Mouse (Mus musculus) liver, adult 2 months (tissue): ENCODE measurements around the gene Ppara. TPM values are rescaled to one million over a fixed set of nuclear protein-coding genes. Genes with fewer than 3 reads are reported as not detected.
A peak's percentile ranks its signal among the peaks of the same experiment; 100 is the strongest.

Experiments used
- DNase-seq: peaks from one replicate; pipeline ENCODE4 v3.0.0-alpha.2; 2011; ENCODE audit warnings: low read depth, low spot score; ENCODE audit errors: extremely low read depth
- H3K27ac ChIP-seq: fragments of 200-500 bp; replicated peaks from 2 replicates; pipeline ENCODE4 v1.5.1; 2012; ENCODE audit warnings: low read depth, mild to moderate bottlenecking, control low read depth, inconsistent platforms, low read length; ENCODE audit not compliant: insufficient read depth
- H3K27me3 ChIP-seq: fragments of 200-500 bp; 2 replicates; pipeline ENCODE4 v1.6.1; 2012; ENCODE audit warnings: mild to moderate bottlenecking, moderate library complexity, low read length, inconsistent platforms; ENCODE audit not compliant: control insufficient read depth, insufficient read depth
- H3K36me3 ChIP-seq: fragments of 200-500 bp; 2 replicates; pipeline ENCODE4 v1.6.1; 2012; ENCODE audit warnings: low read length, inconsistent platforms; ENCODE audit not compliant: control insufficient read depth, insufficient read depth
- H3K4me1 ChIP-seq: fragments of 200-500 bp; 2 replicates; pipeline ENCODE4 v1.6.1; 2011; ENCODE audit warnings: low read length; ENCODE audit not compliant: control insufficient read depth, insufficient read depth
- H3K4me3 ChIP-seq: fragments of 200-500 bp; 2 replicates; pipeline ENCODE4 v1.5.1; 2011; ENCODE audit warnings: low read depth, mild to moderate bottlenecking, control low read depth, low read length, moderate library complexity; ENCODE audit not compliant: insufficient read depth
- H3K79me2 ChIP-seq: fragments of 200-500 bp; 2 replicates; pipeline ENCODE4 v1.6.1; 2012; ENCODE audit warnings: inconsistent platforms, mild to moderate bottlenecking, low read length, moderate library complexity; ENCODE audit not compliant: control insufficient read depth, insufficient read depth
- H3K9ac ChIP-seq: fragments of 200-500 bp; 2 replicates; pipeline ENCODE4 v1.6.1; 2012; ENCODE audit warnings: low read depth, mild to moderate bottlenecking, control low read depth, inconsistent platforms, low read length
- CTCF ChIP-seq: fragments of 200-500 bp; IDR thresholded peaks from 2 replicates; pipeline ENCODE4 v1.5.1; 2011; ENCODE audit warnings: low read depth, low read length, control low read depth
- POLR2A ChIP-seq: fragments of 200-500 bp; IDR thresholded peaks from 2 replicates; pipeline ENCODE4 v1.6.1; 2011; ENCODE audit warnings: low read length, control low read depth; ENCODE audit not compliant: insufficient read depth; ENCODE audit errors: extremely low read depth
- WGBS: fragments of 180-500 bp; shearing (Covaris S2); methylation state at CpG from one replicate; pipeline ENCODE4 v1.1.7; 2018; 5-methylcytosine and 5-hydroxymethylcytosine counted together
- polyA plus RNA-seq: library from polyadenylated mRNA; depleted of rRNA; stranded (reverse); fragments of >200 nt; gene quantifications from 2 replicates; pipeline ENCODE4 v1.2.3, GENCODE M21; 2012
- total RNA-seq: library from RNA; depleted of rRNA; stranded (reverse); fragments of >200 nt; gene quantifications from 2 replicates; pipeline ENCODE4 v1.2.3, GENCODE M21; 2014

Ppara gene
- total and polyA plus RNA-seq, 2 experiments, result 36.2 to 184 TPM

DNA sequence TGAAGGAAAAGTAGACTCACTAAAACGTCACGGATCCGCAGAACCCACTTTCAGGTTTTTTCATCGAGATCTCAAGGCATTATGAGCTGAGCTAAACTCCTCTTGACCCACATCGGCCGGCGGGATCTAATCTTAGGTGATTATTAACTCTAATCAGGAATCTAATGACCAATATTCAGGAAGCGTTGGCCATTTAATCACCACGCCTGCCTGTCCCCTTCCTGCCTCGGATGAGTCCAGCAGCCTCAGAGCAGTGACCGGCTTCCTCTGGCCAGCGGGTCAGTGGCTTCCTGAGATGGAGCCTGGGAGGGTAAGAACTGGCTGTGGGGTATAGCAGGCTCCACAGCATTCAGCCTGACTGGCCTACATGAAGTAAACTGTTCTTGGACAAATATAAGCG, 11.9 kb downstream of the Ppara start:
- DNase-seq, result peak; percentile 77
- Histone ChIP-seq H3K79me2 (peaks cover 60% of the 10 kb centered on the region), H3K36me3 (peaks cover 31% of the 10 kb centered on the region), H3K27ac (peak overlapping the region; percentile 86), H3K9ac (peak overlapping the region; percentile 67), H3K4me1 (peaks cover 61% of the 10 kb centered on the region), H3K27me3 (no peaks in the 10 kb centered on the region), H3K4me3 (no peak overlapping the region)
- TF ChIP-seq CTCF (no peak), POLR2A (no peak)
- 9% methylated on average over 13 of the region's 13 CpGs for WGBS

DNA sequence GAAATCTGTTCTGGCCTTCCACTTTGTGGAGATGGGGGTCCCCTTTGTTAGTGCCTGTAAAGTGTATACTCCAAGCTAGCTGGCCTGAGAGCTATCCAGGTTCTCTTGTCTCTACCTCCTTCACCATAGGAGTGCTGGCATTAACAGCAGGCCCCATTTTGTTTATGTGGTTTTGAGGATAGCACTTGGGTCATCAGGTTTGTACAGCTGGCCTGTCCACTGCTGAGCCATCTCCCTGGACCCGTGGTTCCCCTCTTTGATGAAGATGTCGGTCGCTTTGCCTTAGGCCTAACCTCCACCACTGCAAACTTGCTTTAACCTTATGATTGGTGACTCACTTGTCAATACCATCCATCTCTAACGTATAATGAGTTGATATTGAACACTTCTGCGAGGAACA, 13.2 kb downstream of the Ppara start:
- peak; percentile 26 for DNase-seq
- peaks cover 66% of the 10 kb centered on the region for H3K79me2 ChIP-seq
- H3K27me3 ChIP-seq, result no peaks in the 10 kb centered on the region
- H3K9ac ChIP-seq, result peak overlapping the region; percentile 31; the same call in 1 of the 2 replicates
- H3K4me3 ChIP-seq, result no peak overlapping the region
- H3K36me3 ChIP-seq, result peaks cover 29% of the 10 kb centered on the region
- WGBS, result 44% methylated on average over 5 of the region's 5 CpGs
- peaks cover 67% of the 10 kb centered on the region for H3K4me1 ChIP-seq
- TF ChIP-seq CTCF (no peak), POLR2A (no peak)
- peak overlapping the region; percentile 86; the same call in 1 of the 2 replicates for H3K27ac ChIP-seq

DNA sequence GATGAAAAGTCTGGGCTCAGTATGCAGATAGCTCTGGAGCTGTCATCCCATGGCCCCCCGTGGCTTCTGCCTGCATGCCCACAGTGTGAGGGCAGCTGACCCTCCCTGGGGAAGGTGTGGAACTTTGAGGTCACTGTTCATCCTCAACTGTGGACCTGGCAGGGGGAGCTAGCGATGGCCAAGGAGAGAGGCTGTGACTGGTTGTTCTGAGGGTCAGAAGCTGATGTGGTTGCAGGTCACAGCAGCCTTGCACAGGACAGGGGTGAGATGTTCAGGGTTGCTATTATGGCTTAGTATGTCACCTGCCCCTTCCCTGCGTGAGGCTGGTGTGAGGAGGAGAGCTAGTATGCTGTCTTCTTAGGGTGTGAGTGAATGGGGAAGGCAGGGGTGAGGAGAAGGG, 13.7 kb downstream of the Ppara start:
- H3K4me3 ChIP-seq, result no peak overlapping the region
- H3K27ac ChIP-seq, result 0 out of 2 replicates have a peak overlapping the region, but pooled peaks have one; percentile 2
- peaks cover 64% of the 10 kb centered on the region for H3K4me1 ChIP-seq
- peaks cover 63% of the 10 kb centered on the region for H3K79me2 ChIP-seq
- peak overlapping the region; percentile 40; the same call in 1 of the 2 replicates for H3K9ac ChIP-seq
- WGBS, result 55% methylated on average over 3 of the region's 3 CpGs
- TF ChIP-seq CTCF (no peak), POLR2A (no peak)
- peaks cover 29% of the 10 kb centered on the region for H3K36me3 ChIP-seq
- peak; percentile 33 for DNase-seq
- H3K27me3 ChIP-seq, result no peaks in the 10 kb centered on the region

DNA sequence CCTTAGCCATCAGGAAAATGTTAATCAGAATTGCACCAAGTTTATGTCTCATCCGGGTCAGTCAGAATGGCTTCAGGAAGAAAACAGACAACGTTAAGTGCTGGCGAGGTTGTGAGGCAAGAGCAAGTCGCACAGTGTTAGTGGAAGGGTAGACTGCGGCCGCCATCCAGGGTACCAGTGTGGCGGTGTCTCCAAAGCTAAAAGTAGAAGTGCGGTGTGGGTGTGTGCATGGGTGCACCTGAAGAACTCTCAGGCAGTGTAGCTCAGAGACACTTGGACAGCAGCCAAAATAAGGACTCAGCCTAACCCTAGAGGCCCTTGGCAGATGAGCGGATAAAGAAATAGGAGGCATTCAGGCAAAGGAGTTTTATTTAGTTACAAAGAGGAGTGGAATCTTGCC, 14.4 kb downstream of the Ppara start:
- Histone ChIP-seq H3K9ac (no peak overlapping the region), H3K27me3 (no peaks in the 10 kb centered on the region), H3K36me3 (peaks cover 28% of the 10 kb centered on the region), H3K4me1 (peaks cover 65% of the 10 kb centered on the region), H3K27ac (peak overlapping the region; percentile 45), H3K79me2 (peaks cover 64% of the 10 kb centered on the region), H3K4me3 (no peak overlapping the region)
- 37% methylated on average over 9 of the region's 9 CpGs for WGBS
- TF ChIP-seq POLR2A (0 out of 2 replicates have a peak, but pooled peaks have one; percentile 10), CTCF (no peak)
- DNase-seq, result peak; percentile 68

DNA sequence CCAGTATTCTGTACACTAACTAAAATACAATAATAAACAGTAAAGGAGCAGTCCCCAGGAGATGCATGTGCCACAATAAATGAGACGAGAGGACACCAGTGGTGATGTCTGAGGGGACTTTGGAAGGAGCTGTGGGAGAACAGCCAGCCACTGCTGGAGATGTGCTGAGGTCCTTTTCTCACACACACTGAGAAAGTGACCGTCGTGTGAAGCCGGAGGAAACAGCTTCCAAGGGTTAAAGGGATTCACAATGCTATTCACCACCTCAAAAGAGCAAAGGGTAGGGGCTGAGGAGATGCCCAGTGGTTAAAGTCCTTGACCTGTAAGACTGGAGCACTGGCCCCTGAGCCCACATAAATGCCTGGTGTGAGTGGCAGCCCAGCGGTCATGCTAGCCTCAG, 15.3 kb downstream of the Ppara start:
- peak; percentile 52 for DNase-seq

DNA sequence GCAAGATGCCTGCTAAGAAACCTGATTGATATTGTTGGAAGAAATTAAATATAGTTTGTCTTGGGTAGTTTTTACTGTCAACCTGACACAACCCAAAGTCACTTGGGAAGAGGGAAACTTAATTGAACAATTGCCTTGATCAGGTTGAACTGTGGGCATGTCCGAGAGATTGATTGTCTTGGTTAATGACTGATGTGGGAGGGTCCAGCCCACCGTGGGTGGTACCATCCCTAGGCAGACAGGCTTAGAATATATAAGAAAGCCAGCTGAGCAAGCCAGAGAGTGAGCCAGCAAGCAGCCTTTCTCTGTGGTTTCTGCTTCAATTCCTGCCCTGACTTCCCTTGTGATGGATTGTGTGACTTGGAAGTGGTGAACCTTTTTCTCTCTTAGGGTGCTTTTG, 17.9 kb downstream of the Ppara start:
- H3K27ac ChIP-seq, result peak overlapping the region; percentile 35
- peaks cover 58% of the 10 kb centered on the region for H3K79me2 ChIP-seq
- peak; percentile 69 for DNase-seq
- H3K4me1 ChIP-seq, result peaks cover 48% of the 10 kb centered on the region
- TF ChIP-seq CTCF (no peak), POLR2A (no peak)
- peaks cover 29% of the 10 kb centered on the region for H3K36me3 ChIP-seq
- H3K27me3 ChIP-seq, result no peaks in the 10 kb centered on the region
- H3K4me3 ChIP-seq, result no peak overlapping the region
- 12% methylated on average over 2 of the region's 2 CpGs for WGBS
- H3K9ac ChIP-seq, result no peak overlapping the region

More for the DNA sequence above, 15.3 kb downstream of the Ppara start:
- Histone ChIP-seq H3K4me3 (no peak overlapping the region), H3K79me2 (peaks cover 61% of the 10 kb centered on the region), H3K4me1 (peaks cover 63% of the 10 kb centered on the region), H3K9ac (no peak overlapping the region), H3K27ac (0 out of 2 replicates have a peak overlapping the region, but pooled peaks have one; percentile 2), H3K36me3 (peaks cover 23% of the 10 kb centered on the region), H3K27me3 (no peaks in the 10 kb centered on the region)
- TF ChIP-seq POLR2A, result no peak
- no peak for TF ChIP-seq CTCF
- 43% methylated on average over 5 of the region's 5 CpGs for WGBS
